In the genomic region with DNA sequence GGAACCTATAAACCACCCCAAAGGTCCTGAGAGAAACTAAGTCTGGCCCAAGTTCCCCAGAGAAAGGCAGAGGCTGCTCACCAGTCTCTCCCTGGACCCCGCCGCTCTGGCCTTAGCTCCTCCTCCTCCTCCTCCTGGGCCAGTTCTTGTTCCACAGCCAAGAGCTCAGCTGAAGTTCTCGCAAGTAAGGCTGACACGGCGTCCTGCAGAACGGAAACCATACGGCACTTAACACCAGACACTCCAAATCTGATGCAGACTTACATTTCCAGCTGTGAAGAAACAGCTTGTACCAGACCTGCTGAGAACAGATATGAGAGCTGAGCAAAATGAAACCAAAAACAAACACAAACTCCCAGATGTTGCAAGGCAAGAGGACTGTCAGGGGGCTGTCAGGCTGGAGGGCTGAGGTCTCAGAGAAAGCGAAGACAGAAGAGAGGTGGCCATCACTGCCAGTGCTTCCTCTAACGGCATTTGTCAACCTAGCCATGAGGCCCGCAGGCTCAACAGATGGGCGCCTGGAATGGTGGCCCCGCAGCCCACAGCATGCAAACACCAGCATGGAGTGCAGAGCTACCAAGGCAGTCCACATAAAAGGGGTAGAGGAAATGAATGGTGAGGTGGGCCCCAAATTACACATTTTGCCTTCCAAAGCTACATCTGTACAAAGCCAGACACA, we compare ENCODE assay signal across 8 mouse cellular contexts. TPM values are rescaled to one million over a fixed set of nuclear protein-coding genes. Genes with fewer than 3 reads are reported as not detected.
DNase-seq lines count a peak whose midpoint lies in the region; ATAC-seq lines count a peak whose summit lies in the region.

No protein-coding gene starts in this region.

- peak; percentile 65; the same call in 1 of the 2 replicates for ATAC-seq in embryonic facial prominence, embryonic 12.5 days (ENCODE audit: insufficient number of reproducible peaks, insufficient read depth, low FRiP score, low TSS enrichment)
- no peak for ATAC-seq in heart, embryonic 11.5 days (replicated peaks; ENCODE audit: insufficient number of reproducible peaks, low FRiP score, low TSS enrichment)
- ATAC-seq in megakaryocyte, adult 5-6 weeks (ENCODE audit: poor library complexity, severe bottlenecking): peak; percentile 86

- 36% methylated on average over 12 of the region's 12 CpGs for whole genome bisulfite sequencing in embryonic facial prominence, embryonic 12.5 days
- WGBS in heart, embryonic 11.5 days (ENCODE audit: insufficient replicate concordance): 49% methylated on average over 12 of the region's 12 CpGs

- no peaks in the 10 kb centered on the region for H3K27me3 ChIP-seq in embryonic facial prominence, embryonic 12.5 days
- H3K27me3 ChIP-seq in heart, embryonic 11.5 days (ENCODE audit: control insufficient read depth, insufficient read depth, low read length): no peaks in the 10 kb centered on the region

- no peaks in the 10 kb centered on the region for H3K9me3 ChIP-seq in embryonic facial prominence, embryonic 12.5 days
- H3K9me3 ChIP-seq in heart, embryonic 11.5 days (replicated peaks; ENCODE audit: control insufficient read depth, low read length): no peaks in the 10 kb centered on the region

- peak overlapping the region; percentile 21; the same call in 1 of the 2 replicates for H3K4me2 ChIP-seq in embryonic facial prominence, embryonic 12.5 days (replicated peaks)
- H3K4me2 ChIP-seq in heart, embryonic 11.5 days: peak overlapping the region; percentile 11

- DNase-seq in layer of hippocampus, adult 9-10 months (ENCODE audit: low spot score): peak; percentile 3
- no peak for DNase-seq in layer of hippocampus, postnatal 36 days
- peak; percentile 40 for DNase-seq in left cerebral cortex, postnatal 4 days
- DNase-seq in thymus, postnatal 25 days: peak; percentile 36
- DNase-seq in frontal cortex, postnatal 25 days (ENCODE audit: low spot score in 2 of 2): no peak

- H3K27ac ChIP-seq in embryonic facial prominence, embryonic 12.5 days: peak overlapping the region; percentile 83
- peak overlapping the region; percentile 31; the same call in 1 of the 2 replicates for H3K27ac ChIP-seq in heart, embryonic 11.5 days (ENCODE audit: low read depth, low read length)

- H3K4me3 ChIP-seq in embryonic facial prominence, embryonic 12.5 days: no peak overlapping the region
- no peak overlapping the region for H3K4me3 ChIP-seq in heart, embryonic 11.5 days (ENCODE audit: low read depth, low read length)

- intact Hi-C loops in left cerebral cortex, postnatal 4 days (cut with DNase I): no loop called here

- peaks cover 56% of the 10 kb centered on the region for H3K36me3 ChIP-seq in embryonic facial prominence, embryonic 12.5 days
- H3K36me3 ChIP-seq in heart, embryonic 11.5 days (ENCODE audit: control insufficient read depth, insufficient read depth, low read length): peaks cover 28% of the 10 kb centered on the region

- H3K9ac ChIP-seq in embryonic facial prominence, embryonic 12.5 days: no peak overlapping the region
- H3K9ac ChIP-seq in heart, embryonic 11.5 days (ENCODE audit: low read depth, low read length): no peak overlapping the region

- H3K4me1 ChIP-seq in embryonic facial prominence, embryonic 12.5 days: peaks cover 22% of the 10 kb centered on the region
- no peaks in the 10 kb centered on the region for H3K4me1 ChIP-seq in heart, embryonic 11.5 days (ENCODE audit: control insufficient read depth, insufficient read depth, low read length)

RNA-seq across cellular contexts. Expression of a gene that starts 27.7 kb away (rescaled TPM):
- 1 to 10 TPM; 2.8 to 4.2 TPM for total RNA-seq in layer of hippocampus, postnatal 36 days (2021)
- polyA plus RNA-seq in embryonic facial prominence, embryonic 12.5 days (2016; fragmentation: Nextera tagmentation; extraction: Ambion mirVana): not detected in 2 replicates
- not detected in 2 replicates for polyA plus RNA-seq in heart, embryonic 11.5 days (2014; fragmentation: Nextera tagmentation; extraction: Ambion mirVana)
- total RNA-seq in left cerebral cortex, postnatal 4 days (2021): not detected
- not detected in 2 replicates for total RNA-seq in megakaryocyte, adult 5-6 weeks (2015)
- total RNA-seq in megakaryocyte, adult 5-6 weeks (2017): not detected in 2 replicates

RNA-seq across cellular contexts. Expression of a gene that starts 30.0 kb away (rescaled TPM):
- total RNA-seq in layer of hippocampus, postnatal 36 days (2021): not detected
- not detected in 2 replicates for polyA plus RNA-seq in embryonic facial prominence, embryonic 12.5 days (2016; fragmentation: Nextera tagmentation; extraction: Ambion mirVana)
- not detected in 2 replicates for polyA plus RNA-seq in heart, embryonic 11.5 days (2014; fragmentation: Nextera tagmentation; extraction: Ambion mirVana)
- not detected for total RNA-seq in left cerebral cortex, postnatal 4 days (2021)
- total RNA-seq in megakaryocyte, adult 5-6 weeks (2015): not detected in 2 replicates
- total RNA-seq in megakaryocyte, adult 5-6 weeks (2017): not detected in 2 replicates

Comparison
In these comparisons a context has a peak if more than half of its experiments do, and no peak if none do; other contexts are left out.
1. DNase-seq: peak in layer of hippocampus, adult 9-10 months (single experiment), left cerebral cortex, postnatal 4 days (single experiment) and thymus, postnatal 25 days (single experiment); none in layer of hippocampus, postnatal 36 days (0 of 2) and frontal cortex, postnatal 25 days (0 of 2).